Mouse (Mus musculus): ENCODE data around the gene 4931440F15Rik.

Gene 4931440F15Rik

DNA sequence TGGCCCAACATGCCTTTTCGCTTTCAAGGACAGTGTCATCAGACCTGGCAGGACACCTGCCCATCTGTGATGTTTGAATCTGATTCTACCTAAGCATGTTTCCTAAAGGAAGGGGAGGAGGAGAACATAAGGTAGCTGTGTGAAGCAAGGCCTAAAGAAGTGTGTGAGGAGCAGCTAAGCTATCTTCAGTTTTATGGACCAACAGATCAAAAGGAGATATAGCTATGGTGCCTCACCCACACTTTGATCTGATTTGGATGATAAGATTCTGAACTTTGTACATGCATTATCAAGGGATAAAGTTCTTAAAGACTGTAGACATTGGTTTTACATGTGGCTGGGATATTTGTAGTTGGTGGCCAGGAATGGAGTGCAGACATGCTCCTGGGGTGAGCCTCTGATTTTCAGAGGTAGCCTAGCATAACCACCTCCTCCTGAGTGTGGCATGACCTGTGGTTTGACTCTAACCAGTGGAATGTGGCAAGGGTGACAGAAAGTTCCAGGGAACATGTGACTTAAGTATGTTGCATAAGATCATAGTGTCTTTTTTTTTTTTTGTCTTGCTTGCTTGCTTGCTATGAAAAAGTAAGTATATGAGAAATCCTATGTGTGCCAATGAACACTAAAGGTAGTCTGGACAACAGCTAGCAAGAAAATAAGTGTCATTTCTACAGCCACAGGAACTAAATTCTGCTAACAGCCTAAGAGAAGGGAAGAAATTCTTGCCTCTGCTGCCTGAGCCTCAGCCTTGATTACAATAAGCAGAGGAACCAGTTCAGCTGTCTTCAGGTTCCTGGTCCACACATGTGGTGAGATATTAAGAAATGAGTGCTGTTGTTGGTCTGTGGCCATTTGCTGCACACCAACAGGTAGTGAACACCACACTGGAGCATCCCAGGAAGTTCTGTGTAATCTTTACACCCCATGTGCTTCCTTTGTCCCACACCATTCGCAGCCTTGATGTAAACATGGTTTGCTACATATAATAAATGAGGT, 23.7 kb downstream of the 4931440F15Rik start:
- DNase-seq (ENCODE audit: low read depth, low spot score): peak; percentile 48

DNA sequence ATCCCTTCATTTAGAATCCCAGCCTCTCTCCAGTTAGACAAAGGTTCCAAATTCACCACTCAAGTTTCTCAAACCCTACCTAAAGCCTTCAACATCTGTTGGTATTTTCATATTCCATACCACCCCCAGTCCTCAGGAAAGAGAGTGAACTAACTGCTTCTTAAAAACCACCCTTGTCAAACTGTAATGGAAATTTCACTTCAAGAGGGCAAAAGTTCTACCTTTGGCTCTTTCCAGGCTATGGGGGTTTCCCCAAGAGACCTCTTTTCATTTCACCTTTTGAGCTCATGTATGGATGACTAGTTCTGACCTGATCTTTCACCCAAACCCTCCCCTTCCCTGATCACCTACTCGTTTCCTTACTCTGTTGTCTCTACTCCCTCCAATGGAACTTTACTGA, 25.6 kb downstream of the 4931440F15Rik start:
- DNase-seq (ENCODE audit: low read depth, low spot score): no peak

DNA sequence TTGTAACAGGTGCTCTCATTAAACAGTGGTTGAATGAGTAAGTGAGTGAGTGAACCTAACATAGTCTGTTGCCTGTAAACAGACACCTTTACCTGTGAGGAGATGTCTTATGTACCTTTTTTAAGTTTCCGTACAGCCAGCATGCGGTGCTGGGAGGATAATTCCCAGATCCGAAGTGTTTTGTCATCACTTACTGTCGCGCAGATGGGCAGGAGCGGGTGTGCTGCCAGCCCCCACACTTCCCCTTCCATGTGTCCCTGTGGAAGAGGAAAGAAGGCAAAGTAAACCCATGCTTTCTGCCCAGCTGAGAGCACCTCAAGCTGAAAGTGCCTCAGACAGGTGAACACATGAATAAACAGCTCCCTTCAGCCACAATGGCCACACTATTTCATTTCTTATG, 30.4 kb downstream of the 4931440F15Rik start:
- DNase-seq (ENCODE audit: low read depth, low spot score): no peak

DNA sequence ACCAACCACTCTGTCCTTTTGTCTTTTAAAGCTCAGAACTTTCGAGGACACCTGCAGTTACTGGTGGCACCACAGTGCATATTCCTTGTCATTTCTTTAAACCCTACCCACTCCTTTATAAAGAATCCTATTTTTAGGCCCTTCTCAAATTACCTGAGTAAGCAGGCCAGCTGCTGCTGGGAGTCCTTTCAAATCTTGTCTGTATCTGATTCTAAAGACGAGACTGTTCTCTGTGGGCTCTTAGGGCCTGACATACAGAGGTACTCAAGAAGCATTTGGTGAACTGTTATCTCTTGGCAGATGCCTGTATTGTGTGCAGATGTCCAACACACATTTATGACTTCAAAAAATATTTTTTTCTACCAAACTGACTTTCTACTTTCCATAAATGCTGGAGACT, 31.0 kb downstream of the 4931440F15Rik start:
- DNase-seq (ENCODE audit: low read depth, low spot score): no peak

DNA sequence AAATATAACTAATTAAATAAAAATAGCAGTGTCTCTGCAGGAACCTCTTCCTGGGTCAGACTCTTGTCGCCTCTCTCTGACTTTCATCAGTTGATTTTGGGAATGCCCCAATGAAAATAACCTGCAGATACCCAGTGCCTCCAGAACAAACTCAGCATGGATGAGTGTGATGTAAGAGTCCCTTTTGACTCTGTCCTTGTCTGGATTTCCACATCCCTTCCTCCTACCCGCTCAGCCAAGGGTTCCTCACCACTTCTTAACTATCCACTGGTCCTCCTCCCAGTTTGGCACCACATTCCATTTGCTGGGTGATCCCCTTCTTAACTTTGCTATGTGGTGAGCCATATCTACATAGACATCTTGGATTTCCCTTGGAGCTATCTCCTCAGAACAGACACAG, 34.7 kb downstream of the 4931440F15Rik start:
- DNase-seq (ENCODE audit: low read depth, low spot score): no peak

DNA sequence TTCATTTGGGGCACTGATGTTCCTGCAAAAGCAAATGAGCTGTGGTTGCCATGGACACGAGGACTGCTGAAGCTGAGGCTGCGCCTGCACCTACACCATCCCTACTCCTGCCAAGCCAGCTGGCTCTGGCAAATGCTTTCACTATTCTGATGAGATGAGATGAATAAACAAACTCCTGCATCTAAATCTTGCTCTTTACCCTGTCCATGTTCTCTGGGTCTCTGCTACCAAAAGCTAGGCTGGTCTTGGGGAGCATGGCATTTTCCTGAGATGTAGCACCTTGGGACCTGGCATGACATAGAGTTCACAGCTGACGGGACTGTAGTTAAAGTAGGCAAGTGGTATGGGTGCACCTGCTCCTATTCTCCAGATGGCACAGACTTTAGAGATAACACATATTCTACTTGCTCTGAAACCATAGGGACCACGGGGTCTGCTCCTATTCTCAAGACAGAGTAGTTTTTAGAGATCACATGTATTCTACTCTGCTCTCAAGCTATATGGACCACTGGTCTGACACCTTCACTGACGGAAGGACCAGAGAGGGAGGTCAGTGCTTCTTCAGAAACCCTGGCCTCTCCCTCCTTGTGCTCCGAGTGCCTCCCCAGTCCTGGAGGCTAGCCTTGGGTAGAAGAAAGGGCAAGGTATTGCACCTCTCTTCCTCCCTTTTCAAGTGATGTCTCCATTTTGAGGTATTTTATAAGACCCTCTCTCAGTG, 36.4 kb downstream of the 4931440F15Rik start:
- no peak for DNase-seq (ENCODE audit: low read depth, low spot score)

DNA sequence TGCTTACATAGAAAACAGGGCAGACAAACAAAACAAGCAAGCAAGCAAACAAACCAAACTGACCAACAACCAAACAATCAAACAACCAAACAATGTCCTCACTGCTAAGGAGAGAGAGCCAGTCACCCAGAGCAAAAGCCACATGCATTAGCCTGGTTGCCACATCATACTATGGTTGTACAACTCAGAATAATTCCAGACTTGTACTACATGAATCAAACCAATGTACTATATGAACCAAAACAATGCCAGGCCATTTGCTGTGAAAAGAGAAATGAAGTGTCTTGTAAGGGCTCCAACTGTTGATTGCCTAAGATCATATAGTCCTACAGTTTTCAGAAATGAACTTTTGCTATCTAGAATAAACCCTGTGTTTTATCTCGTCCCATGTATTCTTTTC, 37.0 kb downstream of the 4931440F15Rik start:
- no peak for DNase-seq (ENCODE audit: low read depth, low spot score)

DNA sequence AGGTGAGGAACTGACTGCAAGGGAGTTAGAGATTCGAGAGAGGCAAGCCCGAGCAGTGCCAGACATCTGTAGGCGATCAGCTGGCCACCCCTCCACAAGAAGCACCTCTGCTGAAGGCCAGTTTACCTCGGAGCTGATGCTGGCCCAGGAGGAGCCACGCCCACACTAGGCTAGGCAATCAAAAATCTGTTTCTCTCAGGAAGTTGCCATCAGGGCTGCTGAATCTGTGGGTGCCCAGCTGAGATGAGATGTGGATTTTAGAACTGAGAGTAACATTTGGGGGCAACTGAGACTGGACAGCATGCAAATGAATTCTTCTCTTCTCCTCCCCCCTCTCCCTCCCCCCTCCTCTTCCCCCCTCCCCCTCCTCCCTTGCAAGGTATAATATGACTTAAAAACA, 38.0 kb downstream of the 4931440F15Rik start:
- peak; percentile 27 for DNase-seq (ENCODE audit: low read depth, low spot score)

DNA sequence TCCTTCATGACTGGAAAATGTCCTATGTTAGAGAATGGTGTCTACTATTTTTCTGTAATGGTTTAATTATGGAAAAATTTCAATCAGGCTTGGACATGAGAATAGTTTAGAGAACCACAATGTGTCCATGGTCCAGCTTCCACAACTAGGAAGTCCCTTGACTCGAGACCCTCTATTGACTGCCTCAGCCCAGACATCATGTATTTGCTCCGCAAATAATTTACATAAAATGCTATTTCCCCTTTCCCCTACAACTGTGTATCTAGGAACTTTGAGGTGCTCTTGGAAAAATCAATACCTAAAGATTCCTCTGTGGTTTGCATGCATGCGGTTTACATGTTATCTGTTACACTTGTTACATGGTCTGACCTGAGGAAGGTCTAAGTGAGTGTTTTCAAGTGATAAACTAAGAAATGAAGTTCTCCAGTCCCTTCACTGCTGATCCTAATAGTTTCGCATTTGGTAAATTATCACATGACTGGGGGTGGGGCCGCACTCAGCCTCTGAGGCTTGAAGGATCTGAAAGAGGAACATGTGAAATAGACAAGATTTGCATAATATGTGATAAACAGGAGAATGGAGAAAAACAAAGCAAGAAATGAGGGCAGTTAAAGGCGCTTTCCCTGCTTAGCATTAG, 38.8 kb downstream of the 4931440F15Rik start:
- no peak for DNase-seq (ENCODE audit: low read depth, low spot score)

DNA sequence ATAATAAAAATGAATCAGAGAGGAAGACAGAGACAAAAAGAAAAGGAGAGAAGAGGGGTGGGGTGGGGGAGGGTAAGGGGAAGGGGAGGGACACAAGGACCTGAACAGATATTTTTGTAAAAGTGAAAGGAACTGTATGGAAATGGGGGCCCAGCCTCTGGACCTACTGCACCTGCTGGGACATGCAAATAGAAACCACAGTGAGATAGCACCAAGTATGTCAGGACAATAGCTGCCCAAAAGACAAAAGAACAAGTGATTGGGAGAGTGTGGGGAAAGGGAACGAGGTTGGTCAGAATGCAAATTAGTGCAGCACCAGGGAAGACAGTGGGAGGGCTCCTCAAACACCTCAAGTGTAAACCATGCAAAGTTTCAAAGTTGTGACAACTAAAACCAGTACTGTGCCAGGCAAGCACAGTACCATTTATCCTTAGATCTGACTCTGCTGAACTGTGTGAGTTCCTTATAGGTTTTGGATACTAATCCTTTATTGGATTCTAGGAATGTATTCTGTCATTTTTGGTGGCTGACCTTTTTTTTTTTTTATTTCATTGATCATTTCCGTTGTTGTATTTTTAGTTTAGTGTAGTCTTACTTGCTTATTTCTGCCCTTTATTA, 46.0 kb downstream of the 4931440F15Rik start:
- DNase-seq (ENCODE audit: low read depth, low spot score): no peak

DNA sequence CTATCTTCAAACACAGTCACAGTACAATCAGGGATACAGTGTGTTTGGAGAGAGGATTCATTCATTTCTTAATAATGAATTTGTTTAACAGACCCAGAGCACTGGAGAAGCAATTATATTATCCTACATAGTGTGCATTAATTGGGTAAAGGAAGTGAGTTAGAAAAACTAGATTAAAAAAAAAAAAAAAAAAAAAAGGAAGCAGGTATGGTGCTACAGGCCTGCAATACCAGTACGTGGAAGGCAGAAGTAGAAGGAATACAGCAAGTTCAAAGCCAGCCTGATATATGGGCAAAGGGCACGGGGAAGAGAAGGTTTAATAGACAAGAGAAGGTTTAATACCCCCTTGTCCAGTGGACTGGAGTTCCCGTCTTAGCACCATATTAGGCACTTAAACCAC, 46.5 kb downstream of the 4931440F15Rik start:
- no peak for DNase-seq (ENCODE audit: low read depth, low spot score)

DNA sequence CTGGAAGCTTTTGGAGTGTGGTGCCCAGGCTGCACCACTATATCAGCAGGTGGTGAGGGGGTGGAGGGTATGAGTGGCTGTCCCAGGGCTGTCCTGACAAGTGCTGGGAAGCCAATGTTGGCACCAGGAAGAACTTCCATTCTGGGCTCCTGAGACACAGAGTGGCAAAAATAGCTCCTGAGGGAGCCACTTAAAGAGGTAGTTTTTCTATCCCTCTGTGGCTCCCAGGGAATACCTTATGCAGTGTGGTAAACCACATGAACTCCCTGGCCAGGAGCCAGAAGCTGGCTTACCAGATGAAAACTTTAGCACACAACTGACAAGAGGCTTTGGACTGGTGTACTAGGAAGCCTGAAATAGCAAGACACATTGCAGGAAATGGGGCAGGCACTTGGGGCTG, 47.5 kb downstream of the 4931440F15Rik start:
- DNase-seq (ENCODE audit: low read depth, low spot score): peak; percentile 73

DNA sequence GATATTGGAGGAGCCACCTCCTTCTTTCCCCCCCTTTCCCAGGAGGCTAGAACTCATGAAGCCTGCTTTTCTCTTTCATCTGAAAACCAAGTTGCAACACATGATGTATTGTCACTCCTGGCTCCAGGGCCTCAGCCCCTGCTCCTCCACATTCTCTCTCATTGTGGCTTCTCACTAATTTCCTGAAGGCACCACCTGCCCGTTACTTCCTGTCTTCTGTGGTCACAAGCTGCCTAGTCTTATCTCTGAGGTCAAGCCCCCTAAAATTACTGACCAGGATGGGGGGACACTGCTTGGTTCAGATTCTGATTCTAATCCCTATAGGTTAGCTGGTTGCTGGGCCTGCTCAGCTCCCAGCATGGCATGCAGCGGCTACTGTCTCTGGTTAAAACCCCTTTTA, 50.7 kb downstream of the 4931440F15Rik start:
- no peak for DNase-seq (ENCODE audit: low read depth, low spot score)

DNA sequence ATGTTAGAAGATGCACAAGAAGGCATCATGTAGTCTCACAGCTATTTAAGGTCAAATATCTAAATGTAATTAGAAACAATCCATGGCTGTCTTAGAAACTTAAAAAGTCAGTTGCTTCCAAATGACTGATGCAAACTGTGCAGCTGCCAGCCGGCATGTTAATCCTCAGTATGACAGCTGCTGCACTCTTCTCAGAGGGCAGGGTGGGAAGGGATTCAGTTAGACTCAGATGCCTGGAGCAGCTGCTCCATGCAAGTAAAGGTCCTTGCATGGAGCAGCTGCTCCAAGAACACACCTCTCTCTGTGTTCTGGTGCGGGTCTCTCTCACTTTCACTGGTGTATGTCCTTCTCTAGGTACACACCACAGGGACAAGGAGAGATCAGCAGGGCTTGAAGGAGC, 51.2 kb downstream of the 4931440F15Rik start:
- no peak for DNase-seq (ENCODE audit: low read depth, low spot score)
